Mouse (Mus musculus) central nervous system, embryonic 18 days (tissue): ENCODE measurements around the gene Kcnk4. TPM values are rescaled to one million over a fixed set of nuclear protein-coding genes. Genes with fewer than 3 reads are reported as not detected.

Experiments
- polyA plus RNA-seq: library from polyadenylated mRNA; depleted of rRNA; stranded (reverse); fragments of >200 nt; gene quantifications from 2 replicates; pipeline ENCODE4 v1.2.3, GENCODE M21; 2012; rRNA removed

The Kcnk4 gene
- polyA plus RNA-seq = 6.2 and 7.6 TPM in 2 replicates

GRCm38 (mm10) chr19:6934195-6934977, at the start of gene Kcnk4:
Gene Kcnk4, minus strand, starts transcription at chr19:6934515.

DNA sequence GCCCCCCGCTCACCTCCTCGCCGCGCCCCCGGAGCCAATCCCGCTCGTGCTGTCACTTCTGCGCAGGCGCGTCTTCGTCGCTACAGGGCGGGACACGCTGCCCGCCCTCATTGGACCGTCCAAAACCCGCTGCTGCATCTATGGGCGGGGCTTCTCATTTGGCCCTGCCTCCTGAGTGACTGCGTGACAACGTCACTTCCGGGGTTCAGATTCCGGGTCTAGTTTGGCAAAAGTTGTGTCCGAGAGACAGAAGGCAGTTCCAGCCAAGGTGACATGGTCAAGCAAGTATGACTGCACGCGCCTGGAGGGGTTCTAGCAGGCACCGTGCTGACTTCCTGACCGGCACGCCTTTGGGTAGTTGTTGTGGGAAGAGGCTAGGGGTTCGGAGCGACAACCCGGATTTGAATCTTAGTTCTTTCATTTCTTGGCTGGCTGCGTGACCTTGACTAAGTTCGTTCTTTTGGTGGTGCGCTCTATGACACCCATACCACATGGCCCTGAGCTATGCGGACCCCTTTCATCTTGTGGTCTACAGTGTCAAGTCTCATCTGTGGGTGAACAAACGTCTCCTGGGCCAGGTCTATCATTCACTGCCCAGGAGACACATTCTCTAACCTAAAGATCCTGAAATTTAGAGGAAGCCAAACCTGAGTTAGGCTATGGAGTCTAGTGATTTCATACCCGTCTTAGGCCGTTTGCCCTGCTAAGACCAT, 46.2 kb upstream of the Kcnk4 start, which contains the start of gene Fkbp2:
Fkbp2 (minus strand) TSS at position 121 of the 713 bp plus-strand sequence.

GRCm38 (mm10) chr19:6975537-6976521, 41.5 kb upstream of the Kcnk4 start, which contains the start of gene Plcb3:
Gene Plcb3, minus strand, starts transcription at chr19:6976470.

GRCm38 (mm10) chr19:6974211-6975205, 40.2 kb upstream of the Kcnk4 start, which contains the start of gene Ppp1r14b:
Gene Ppp1r14b, plus strand, starts transcription at chr19:6974968.

DNA sequence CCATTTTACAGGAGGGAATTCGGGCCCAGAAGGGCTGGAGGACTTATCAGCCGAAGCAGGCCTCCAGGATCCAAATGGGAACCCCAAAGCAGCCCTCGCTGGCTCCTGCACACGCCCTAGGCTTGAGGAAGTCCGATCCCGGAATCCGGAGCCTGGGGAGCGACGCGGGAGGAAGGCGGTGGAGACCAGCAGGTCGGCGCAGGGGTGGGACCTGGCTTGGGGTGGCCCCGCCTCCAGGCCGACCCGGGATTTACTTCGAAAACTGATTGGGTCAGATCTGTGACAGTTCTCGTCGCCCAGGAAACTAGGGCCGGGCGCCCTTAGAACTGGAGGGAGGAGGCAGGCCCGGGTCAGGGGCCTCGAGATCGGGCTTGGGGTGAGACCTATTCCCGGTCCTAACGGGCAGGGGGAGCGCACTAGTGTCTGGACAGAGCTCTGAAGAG, 8.0 kb upstream of the Kcnk4 start, which contains the start of gene Gpr137:
Gpr137 (minus strand) TSS at position 232 of the 443 bp plus-strand sequence.

GRCm38 (mm10) chr19:6941372-6942248, 7.3 kb upstream of the Kcnk4 start, which contains the start of gene Bad:
Gene Bad, plus strand, starts transcription at chr19:6941861.

GRCm38 (mm10) chr19:6925307-6925573, 9.1 kb downstream of the Kcnk4 start, which contains the start of gene Catsperz:
Gene Catsperz, minus strand, starts transcription at chr19:6925380.

DNA sequence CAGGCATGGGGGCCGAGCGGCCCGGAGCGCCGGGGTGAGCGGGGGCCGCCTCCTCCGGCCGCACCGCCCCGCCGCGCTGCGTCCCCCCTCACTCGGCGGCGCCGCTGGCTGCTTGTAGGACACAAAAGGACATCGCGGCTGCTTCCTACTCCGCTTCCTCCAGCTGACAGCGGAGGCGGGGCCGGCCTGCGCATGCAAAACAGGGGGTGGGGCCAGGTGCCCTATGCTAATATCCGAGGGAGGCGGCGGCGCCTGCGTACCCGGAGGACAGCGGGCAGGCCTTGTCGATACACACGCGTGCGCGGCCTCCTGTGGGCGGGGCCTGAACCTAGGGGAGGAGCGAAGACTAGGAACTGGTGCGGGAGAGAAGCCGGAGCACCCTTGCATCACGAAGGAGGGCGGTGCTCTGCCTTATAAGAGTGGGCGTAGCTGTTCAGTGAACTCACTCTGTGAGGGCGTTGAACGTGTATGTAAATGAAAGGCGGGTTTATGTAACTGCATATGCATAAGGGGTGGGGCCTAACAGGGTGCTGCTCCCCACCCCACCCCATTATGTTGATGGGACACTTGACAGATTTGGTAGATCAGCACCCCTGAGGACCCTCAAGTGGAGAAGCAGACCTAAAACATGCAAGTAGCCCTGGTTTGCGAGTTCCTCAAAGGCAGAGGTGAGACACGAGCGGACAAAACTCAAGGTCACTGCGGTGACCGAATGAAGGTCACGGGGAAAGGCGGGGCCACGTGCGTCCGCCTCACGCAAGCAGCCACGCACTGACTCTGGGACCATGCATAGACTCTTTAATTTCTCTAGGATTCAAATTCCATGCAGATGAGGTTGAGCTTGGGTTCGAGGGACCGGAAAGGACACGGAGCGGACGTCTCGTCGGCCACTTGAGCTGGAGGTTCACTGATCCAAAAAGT, 12.4 kb downstream of the Kcnk4 start, which contains the start of gene Esrra:
Esrra (minus strand) TSS at position 167 of the 921 bp plus-strand sequence.

DNA sequence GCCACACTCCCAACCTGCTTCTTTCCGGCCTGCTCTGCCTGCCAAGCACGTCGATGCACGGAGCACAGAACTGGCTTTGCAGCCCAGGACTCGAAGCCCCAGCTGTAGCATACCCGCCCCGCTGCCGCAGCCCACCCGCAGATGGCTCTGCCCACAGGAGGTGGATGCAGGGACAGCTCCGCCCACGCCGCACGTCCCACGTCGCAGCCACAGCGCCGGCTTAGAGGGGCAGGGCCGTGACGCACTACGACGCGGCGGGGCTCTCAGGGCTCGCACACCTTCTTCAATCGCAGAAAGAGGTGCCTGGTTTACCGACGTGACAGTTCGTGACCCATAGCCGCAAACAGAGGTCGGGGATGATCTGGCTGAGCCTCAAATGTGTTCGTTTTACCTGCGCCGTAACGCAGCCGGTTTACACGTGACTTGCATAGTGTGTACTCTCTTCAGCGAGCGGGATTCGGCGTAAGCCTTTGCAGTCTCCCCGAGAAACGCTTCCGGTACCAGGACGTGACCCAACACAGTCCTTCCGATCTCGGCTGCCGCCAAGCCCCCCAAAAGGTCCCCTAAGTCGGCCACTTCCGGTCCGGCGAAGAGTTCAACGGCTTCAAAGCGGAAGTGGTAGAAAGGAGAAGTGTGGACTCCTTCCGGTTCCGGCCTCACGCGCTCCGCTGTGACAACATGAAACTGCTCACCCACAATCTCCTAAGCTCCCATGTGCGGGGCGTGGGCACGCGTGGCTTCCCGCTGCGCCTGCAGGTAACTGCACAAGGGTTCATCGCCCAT, 24.6 kb downstream of the Kcnk4 start, which contains the start of the genes Trmt112 and Prdx5:
Trmt112 (plus strand) TSS at position 192 of the 783 bp plus-strand sequence.
Prdx5 (minus strand) TSS at position 600 of the 783 bp plus-strand sequence.

Other genes starting within 250 kb of the Kcnk4 start
- gene Rps6ka4, start 93.9 kb downstream of the Kcnk4 start, polyA plus RNA-seq = 11.6 and 12.8 TPM in 2 replicates
- gene Ccdc88b, start 76.3 kb downstream of the Kcnk4 start, polyA plus RNA-seq = 0.70 and 0.73 TPM in 2 replicates
- 126 and 130 TPM in 2 replicates for gene Trmt112, start 24.8 kb downstream of the Kcnk4 start, polyA plus RNA-seq
- gene Prdx5, start 24.4 kb downstream of the Kcnk4 start, polyA plus RNA-seq = 225 and 266 TPM in 2 replicates
- 34.4 and 35.8 TPM in 2 replicates for gene Esrra, start 12.7 kb downstream of the Kcnk4 start, polyA plus RNA-seq
- 2.1 and 3.5 TPM in 2 replicates for gene Catsperz, start 9.1 kb downstream of the Kcnk4 start, polyA plus RNA-seq
- 75.7 and 84.2 TPM in 2 replicates for gene Bad, start 7.3 kb upstream of the Kcnk4 start, polyA plus RNA-seq
- 70.7 and 71.6 TPM in 2 replicates for gene Gpr137, start 8.0 kb upstream of the Kcnk4 start, polyA plus RNA-seq
- gene Ppp1r14b, start 40.5 kb upstream of the Kcnk4 start, polyA plus RNA-seq = 335 and 363 TPM in 2 replicates
- gene Plcb3, start 42.0 kb upstream of the Kcnk4 start, polyA plus RNA-seq = 19.4 and 21.4 TPM in 2 replicates
- gene Fkbp2, start 46.0 kb upstream of the Kcnk4 start, polyA plus RNA-seq = 93.3 and 98.7 TPM in 2 replicates
- gene Vegfb, start 53.1 kb upstream of the Kcnk4 start, polyA plus RNA-seq = 34.7 and 47.7 TPM in 2 replicates
- 22.8 and 25.8 TPM in 2 replicates for gene Dnajc4, start 58.1 kb upstream of the Kcnk4 start, polyA plus RNA-seq
- gene Nudt22, start 61.6 kb upstream of the Kcnk4 start, polyA plus RNA-seq = 11.8 and 14.1 TPM in 2 replicates
- 19.0 and 20.4 TPM in 2 replicates for gene Trpt1, start 61.6 kb upstream of the Kcnk4 start, polyA plus RNA-seq
- gene Fermt3, start 85.0 kb upstream of the Kcnk4 start, polyA plus RNA-seq = 2.9 and 3.5 TPM in 2 replicates
- gene Stip1, start 105.5 kb upstream of the Kcnk4 start, polyA plus RNA-seq = 142 and 148 TPM in 2 replicates
- 8.4 and 10.0 TPM in 2 replicates for gene Macrod1, start 122.3 kb upstream of the Kcnk4 start, polyA plus RNA-seq
- 2.8 and 3.1 TPM in 2 replicates for gene Flrt1, start 171.2 kb upstream of the Kcnk4 start, polyA plus RNA-seq